Mouse (Mus musculus): ENCODE measurements around the gene Olfr1286. TPM values are rescaled to one million over a fixed set of nuclear protein-coding genes. Genes with fewer than 3 reads are reported as not detected.

Olfr1286 gene
- polyA plus RNA-seq (2015; fragmentation: Nextera tagmentation; extraction: Ambion mirVana) = not detected in 2 replicates

GRCm38 (mm10) chr2:111422931-111423330 is at the start of gene Olfr1286:
Olfr1286 (minus strand) TSS chr2:111423115.
- 59% methylated on average over 1 of the region's 1 CpGs for WGBS
- H3K4me1 ChIP-seq = no peaks in the 10 kb centered on the region
- no peaks in the 10 kb centered on the region for H3K9me3 ChIP-seq
- no peak within 1 kb of the TSS for H3K4me3 ChIP-seq
- H3K9ac ChIP-seq = no peak within 1 kb of the TSS
- no peaks in the 10 kb centered on the region for H3K27me3 ChIP-seq
- ATAC-seq (ENCODE audit: insufficient number of reproducible peaks, low FRiP score, low TSS enrichment, low read depth) = no peak
- H3K4me2 ChIP-seq = no peak within 1 kb of the TSS
- H3K27ac ChIP-seq = no peak within 1 kb of the TSS
- no peaks in the 10 kb centered on the region for H3K36me3 ChIP-seq

- 67% methylated on average over 1 of the region's 1 CpGs for WGBS
- no peak for ATAC-seq (ENCODE audit: insufficient number of reproducible peaks, low FRiP score, low TSS enrichment, low read depth)
These were observed 25.9 kb upstream of the Olfr1286 start, which contains the start of gene Olfr1287 for GRCm38 (mm10) chr2:111448842-111449241. Olfr1287 (plus strand) TSS chr2:111449142.

GRCm38 (mm10) chr2:111375222-111375621 is 47.7 kb downstream of the Olfr1286 start, which contains the start of gene Olfr1284:
Olfr1284 (plus strand) TSS chr2:111375522.
- Histone ChIP-seq H3K4me2 (no peak within 1 kb of the TSS), H3K27ac (no peak within 1 kb of the TSS), H3K9ac (no peak within 1 kb of the TSS), H3K36me3 (no peaks in the 10 kb centered on the region), H3K27me3 (no peaks in the 10 kb centered on the region), H3K4me1 (no peaks in the 10 kb centered on the region), H3K4me3 (no peak within 1 kb of the TSS), H3K9me3 (no peaks in the 10 kb centered on the region)
- 74% methylated on average over 1 of the region's 1 CpGs for WGBS
- no peak for ATAC-seq (ENCODE audit: insufficient number of reproducible peaks, low FRiP score, low TSS enrichment, low read depth)

More at GRCm38 (mm10) chr2:111448842-111449241, 25.9 kb upstream of the Olfr1286 start, which contains the start of gene Olfr1287:
- no peak within 1 kb of the TSS for H3K4me3 ChIP-seq
- H3K4me1 ChIP-seq = no peaks in the 10 kb centered on the region
- no peaks in the 10 kb centered on the region for H3K27me3 ChIP-seq
- no peaks in the 10 kb centered on the region for H3K36me3 ChIP-seq
- no peak within 1 kb of the TSS for H3K27ac ChIP-seq
- no peaks in the 10 kb centered on the region for H3K9me3 ChIP-seq
- no peak within 1 kb of the TSS for H3K9ac ChIP-seq
- no peak within 1 kb of the TSS for H3K4me2 ChIP-seq

Other genes with a start within 250 kb of the Olfr1286 start
- gene 4930430A15Rik, start 193.5 kb downstream of the Olfr1286 start, polyA plus RNA-seq (2015; fragmentation: Nextera tagmentation; extraction: Ambion mirVana) = not detected in 2 replicates
- not detected in 2 replicates for gene Olfr1275, start 187.8 kb downstream of the Olfr1286 start, polyA plus RNA-seq (2015; fragmentation: Nextera tagmentation; extraction: Ambion mirVana)
- gene Olfr1276, start 168.6 kb downstream of the Olfr1286 start, polyA plus RNA-seq (2015; fragmentation: Nextera tagmentation; extraction: Ambion mirVana) = not detected in 2 replicates
- not detected in 2 replicates for gene Olfr1277, start 149.0 kb downstream of the Olfr1286 start, polyA plus RNA-seq (2015; fragmentation: Nextera tagmentation; extraction: Ambion mirVana)
- gene Olfr1278, start 133.0 kb downstream of the Olfr1286 start, polyA plus RNA-seq (2015; fragmentation: Nextera tagmentation; extraction: Ambion mirVana) = not detected in 2 replicates
- not detected in 2 replicates for gene Olfr1279, start 122.5 kb downstream of the Olfr1286 start, polyA plus RNA-seq (2015; fragmentation: Nextera tagmentation; extraction: Ambion mirVana)
- gene Olfr1280, start 109.1 kb downstream of the Olfr1286 start, polyA plus RNA-seq (2015; fragmentation: Nextera tagmentation; extraction: Ambion mirVana) = not detected in 2 replicates
- gene Olfr1281, start 96.6 kb downstream of the Olfr1286 start, polyA plus RNA-seq (2015; fragmentation: Nextera tagmentation; extraction: Ambion mirVana) = not detected in 2 replicates
- gene Olfr1282, start 87.0 kb downstream of the Olfr1286 start, polyA plus RNA-seq (2015; fragmentation: Nextera tagmentation; extraction: Ambion mirVana) = not detected in 2 replicates
- not detected in 2 replicates for gene Olfr1283, start 56.3 kb downstream of the Olfr1286 start, polyA plus RNA-seq (2015; fragmentation: Nextera tagmentation; extraction: Ambion mirVana)
- not detected in 2 replicates for gene Olfr1284, start 47.6 kb downstream of the Olfr1286 start, polyA plus RNA-seq (2015; fragmentation: Nextera tagmentation; extraction: Ambion mirVana)
- gene Olfr1287, start 26.0 kb upstream of the Olfr1286 start, polyA plus RNA-seq (2015; fragmentation: Nextera tagmentation; extraction: Ambion mirVana) = not detected in 2 replicates
- gene Olfr1288, start 51.0 kb upstream of the Olfr1286 start, polyA plus RNA-seq (2015; fragmentation: Nextera tagmentation; extraction: Ambion mirVana) = not detected in 2 replicates
- not detected in 2 replicates for gene Olfr1289, start 57.7 kb upstream of the Olfr1286 start, polyA plus RNA-seq (2015; fragmentation: Nextera tagmentation; extraction: Ambion mirVana)
- gene Olfr1290, start 70.7 kb upstream of the Olfr1286 start, polyA plus RNA-seq (2015; fragmentation: Nextera tagmentation; extraction: Ambion mirVana) = not detected in 2 replicates
- gene Olfr1291-ps1, start 74.1 kb upstream of the Olfr1286 start, polyA plus RNA-seq (2015; fragmentation: Nextera tagmentation; extraction: Ambion mirVana) = not detected in 2 replicates
- not detected in 2 replicates for gene Olfr1293-ps, start 102.1 kb upstream of the Olfr1286 start, polyA plus RNA-seq (2015; fragmentation: Nextera tagmentation; extraction: Ambion mirVana)
- not detected in 2 replicates for gene Olfr1294, start 117.2 kb upstream of the Olfr1286 start, polyA plus RNA-seq (2015; fragmentation: Nextera tagmentation; extraction: Ambion mirVana)
- not detected in 2 replicates for gene Olfr1295, start 146.6 kb upstream of the Olfr1286 start, polyA plus RNA-seq (2015; fragmentation: Nextera tagmentation; extraction: Ambion mirVana)
- not detected in 2 replicates for gene Olfr1297, start 203.4 kb upstream of the Olfr1286 start, polyA plus RNA-seq (2015; fragmentation: Nextera tagmentation; extraction: Ambion mirVana)
- gene Olfr1298, start 226.1 kb upstream of the Olfr1286 start, polyA plus RNA-seq (2015; fragmentation: Nextera tagmentation; extraction: Ambion mirVana) = not detected in 2 replicates
- not detected in 2 replicates for gene Olfr1299, start 238.3 kb upstream of the Olfr1286 start, polyA plus RNA-seq (2015; fragmentation: Nextera tagmentation; extraction: Ambion mirVana)